Mouse (Mus musculus) megakaryocyte, embryonic 14.5 days (primary cell): ENCODE measurements around the gene Papss1.

Experiments
- FLI1 ChIP-seq: IDR thresholded peaks from 2 replicates; pipeline ENCODE4 v1.6.1; 2012; ENCODE audit warnings: low read length, inconsistent platforms, mixed read lengths
- GATA1 ChIP-seq: IDR thresholded peaks from 3 replicates; pipeline ENCODE4 v1.6.1; 2012; ENCODE audit warnings: mixed read lengths, low read length, inconsistent platforms, borderline replicate concordance

DNA sequence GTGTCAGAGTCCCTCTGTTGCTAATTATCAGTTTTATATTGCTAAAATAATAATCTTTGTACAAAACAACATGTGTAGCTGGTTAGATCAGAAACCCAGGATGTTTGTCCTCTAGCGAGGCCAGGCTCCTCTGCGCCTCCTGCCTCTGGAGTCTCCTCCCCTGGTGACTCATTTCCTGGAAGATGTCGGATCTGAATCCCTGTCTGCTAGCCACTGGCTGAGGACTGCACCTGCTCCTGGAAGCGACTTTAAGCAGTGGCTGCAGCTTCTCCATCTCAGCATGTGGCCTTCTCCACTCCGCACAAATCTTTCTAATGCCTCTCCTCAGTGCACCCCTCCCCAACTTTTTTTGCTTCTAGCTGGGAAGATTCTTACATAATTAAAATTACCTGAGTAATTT, 71.6 kb downstream of the Papss1 start:
- no peak for TF ChIP-seq GATA1
- no peak for TF ChIP-seq FLI1
